Mouse (Mus musculus): Measurements from ENCODE around the gene Lsg1.

- TF ChIP-seq CTCF (IDR thresholded peaks at IDR 0.05; ENCODE audit: low read depth, low read length) (no peak), POLR2A (IDR thresholded peaks at IDR 0.05; ENCODE audit: borderline replicate concordance, low read depth, low read length) (no peak)
These were observed 15.2 kb downstream of the Lsg1 start for GRCm38 (mm10) chr16:30572239-30572638.

Data from bone marrow macrophage, adult 2 months (primary cell).